Mouse (Mus musculus): ENCODE measurements at regions not wholly inside any gene's neighbourhood (a gene's known extent, or its start where the extent isn't known, plus 50 kb on each side); places are given as distances from the start of the nearest gene placed in this dataset.
"Not testable (repeated sequence)": the region's sequence is repeated elsewhere in the genome, so short reads cannot be mapped to it uniquely, and the experiment has no call there.

GRCm38 (mm10) chr12:114563683-114564082, 1020.0 kb downstream of the Adam6a start:
- no peak for DNase-seq (ENCODE audit: low spot score in 2 of 2)

- no peak for DNase-seq (ENCODE audit: low spot score in 2 of 2)
These were observed 1020.6 kb downstream of the Adam6a start for GRCm38 (mm10) chr12:114564329-114564728.

GRCm38 (mm10) chr12:114583371-114583770, 1039.7 kb downstream of the Adam6a start:
- DNase-seq (ENCODE audit: low spot score in 2 of 2) = no peak

GRCm38 (mm10) chr12:114587227-114587626, 1043.5 kb downstream of the Adam6a start:
- peak in 1 of 2 experiments; percentile 3 for DNase-seq (ENCODE audit: low spot score in 2 of 2)

- no peak for DNase-seq (ENCODE audit: low spot score in 2 of 2)
These were observed 1054.0 kb downstream of the Adam6a start for GRCm38 (mm10) chr12:114597672-114598071.

- DNase-seq (ENCODE audit: low spot score in 2 of 2) = no peak
These were observed 1065.5 kb downstream of the Adam6a start for GRCm38 (mm10) chr12:114609171-114609570.

- DNase-seq (ENCODE audit: low spot score in 2 of 2) = no peak
These were observed 1068.4 kb downstream of the Adam6a start for GRCm38 (mm10) chr12:114612108-114612507.

- DNase-seq (ENCODE audit: low spot score in 2 of 2) = no peak
These were observed 1071.5 kb downstream of the Adam6a start for GRCm38 (mm10) chr12:114615179-114615578.

GRCm38 (mm10) chr12:114615712-114616111, 1072.0 kb downstream of the Adam6a start:
- no peak for DNase-seq (ENCODE audit: low spot score in 2 of 2)

- no peak for DNase-seq (ENCODE audit: low spot score in 2 of 2)
These were observed 1097.4 kb downstream of the Adam6a start for GRCm38 (mm10) chr12:114641089-114641488.

GRCm38 (mm10) chr12:114646372-114646771, 1102.7 kb downstream of the Adam6a start:
- DNase-seq (ENCODE audit: low spot score in 2 of 2) = no peak

GRCm38 (mm10) chr12:114650432-114651101, 1106.9 kb downstream of the Adam6a start:
- DNase-seq (ENCODE audit: low spot score in 2 of 2) = not testable (repeated sequence)

- DNase-seq (ENCODE audit: low spot score in 2 of 2) = not testable (repeated sequence)
These were observed 1113.4 kb downstream of the Adam6a start for GRCm38 (mm10) chr12:114657134-114657533.

Small RNA genes lying in the stretch of these regions (microRNA-seq; reads per million reads assigned to microRNA genes)
- gene Mir7094-1 (0 reads per million in 2 experiments), gene Mir7094-2 (0 reads per million in 2 experiments)
